10 mouse cellular contexts compared by ENCODE assay signal in genomic region chr17:31939292-31940060, GRCm38 (mm10).
DNase-seq lines count a peak whose midpoint lies in the region; ATAC-seq and TF ChIP-seq lines count a peak whose summit lies in the region.
"Had no signal": no experiment of that assay in that cellular context is flagged by ENCODE, and none has a peak within 500 bp of the region (broad histone marks: within the 10 kb centered on the region; RNA-seq: fewer than 3 reads in every experiment).

No protein-coding gene starts in this region.

- no peaks in the 10 kb centered on the region for H3K36me3 ChIP-seq in liver, embryonic 15.5 days (replicated peaks)
- H3K36me3 ChIP-seq in limb, embryonic 10.5 days = no peaks in the 10 kb centered on the region
- H3K36me3 ChIP-seq in stomach, postnatal 0 days (ENCODE audit: control insufficient read depth, insufficient read depth, low read length) = no peaks in the 10 kb centered on the region
- H3K36me3 ChIP-seq in midbrain, embryonic 13.5 days = no peaks in the 10 kb centered on the region
- H3K36me3 ChIP-seq in forebrain, embryonic 11.5 days (ENCODE audit: control insufficient read depth, insufficient read depth, low read length) = no peaks in the 10 kb centered on the region
- H3K36me3 ChIP-seq: heart, embryonic 13.5 days had no signal

- H3K4me1 ChIP-seq in liver, embryonic 15.5 days (replicated peaks) = peaks cover 16% of the 10 kb centered on the region; the same call in 1 of the 2 replicates
- peaks cover 27% of the 10 kb centered on the region for H3K4me1 ChIP-seq in limb, embryonic 10.5 days
- peaks cover 4% of the 10 kb centered on the region for H3K4me1 ChIP-seq in stomach, postnatal 0 days (replicated peaks; ENCODE audit: control insufficient read depth, insufficient read depth)
- peaks cover 11% of the 10 kb centered on the region for H3K4me1 ChIP-seq in midbrain, embryonic 13.5 days (replicated peaks)
- no peaks in the 10 kb centered on the region for H3K4me1 ChIP-seq in forebrain, embryonic 11.5 days (replicated peaks; ENCODE audit: control insufficient read depth, insufficient read depth, low read length)

- H3K4me2 ChIP-seq in liver, embryonic 15.5 days = no peak overlapping the region
- H3K4me2 ChIP-seq in stomach, postnatal 0 days (replicated peaks; ENCODE audit: low read depth) = no peak overlapping the region
- no peak overlapping the region for H3K4me2 ChIP-seq in midbrain, embryonic 13.5 days (replicated peaks)
- no peak overlapping the region for H3K4me2 ChIP-seq in forebrain, embryonic 11.5 days (ENCODE audit: low read depth, low read length, severe bottlenecking)
- H3K4me2 ChIP-seq: heart, embryonic 13.5 days had no signal

- H3K27me3 ChIP-seq in liver, embryonic 15.5 days = no peaks in the 10 kb centered on the region
- no peaks in the 10 kb centered on the region for H3K27me3 ChIP-seq in limb, embryonic 10.5 days (ENCODE audit: low read depth, poor library complexity, severe bottlenecking)
- H3K27me3 ChIP-seq in stomach, postnatal 0 days (ENCODE audit: control insufficient read depth, insufficient read depth, low read length) = no peaks in the 10 kb centered on the region
- H3K27me3 ChIP-seq in midbrain, embryonic 13.5 days = no peaks in the 10 kb centered on the region
- H3K27me3 ChIP-seq in forebrain, embryonic 11.5 days (ENCODE audit: control insufficient read depth, insufficient read depth, low read length) = no peaks in the 10 kb centered on the region
- H3K27me3 ChIP-seq: heart, embryonic 13.5 days had no signal

- peak; percentile 55 for ATAC-seq in liver, embryonic 15.5 days (ENCODE audit: insufficient read depth)
- peak; percentile 24; the same call in 1 of the 2 replicates for ATAC-seq in stomach, postnatal 0 days (ENCODE audit: low FRiP score, low TSS enrichment)
- no peak for ATAC-seq in midbrain, embryonic 13.5 days
- no peak for ATAC-seq in forebrain, embryonic 11.5 days (replicated peaks; ENCODE audit: low FRiP score)
- ATAC-seq: inflammation-experienced regulatory T-cells, adult 6 months had no signal

- no peak overlapping the region for H3K4me3 ChIP-seq in liver, embryonic 15.5 days (replicated peaks)
- H3K4me3 ChIP-seq in limb, embryonic 10.5 days = no peak overlapping the region
- H3K4me3 ChIP-seq in stomach, postnatal 0 days (ENCODE audit: low read depth, low read length) = no peak overlapping the region
- no peak overlapping the region for H3K4me3 ChIP-seq in midbrain, embryonic 13.5 days (replicated peaks)
- no peak overlapping the region for H3K4me3 ChIP-seq in forebrain, embryonic 11.5 days (ENCODE audit: low read depth, low read length)
- H3K4me3 ChIP-seq: heart, embryonic 13.5 days had no signal

- no peak overlapping the region for H3K9ac ChIP-seq in liver, embryonic 15.5 days
- no peak overlapping the region for H3K9ac ChIP-seq in stomach, postnatal 0 days (ENCODE audit: low read length)
- no peak overlapping the region for H3K9ac ChIP-seq in midbrain, embryonic 13.5 days (replicated peaks)
- no peak overlapping the region for H3K9ac ChIP-seq in forebrain, embryonic 11.5 days (ENCODE audit: low read length)
- H3K9ac ChIP-seq: heart, embryonic 13.5 days had no signal

- no peaks in the 10 kb centered on the region for H3K9me3 ChIP-seq in liver, embryonic 15.5 days (replicated peaks)
- H3K9me3 ChIP-seq in limb, embryonic 10.5 days (replicated peaks) = no peaks in the 10 kb centered on the region
- H3K9me3 ChIP-seq in stomach, postnatal 0 days (ENCODE audit: control insufficient read depth, low read length) = no peaks in the 10 kb centered on the region
- no peaks in the 10 kb centered on the region for H3K9me3 ChIP-seq in midbrain, embryonic 13.5 days
- H3K9me3 ChIP-seq in forebrain, embryonic 11.5 days (ENCODE audit: control insufficient read depth, low read length) = no peaks in the 10 kb centered on the region
- H3K9me3 ChIP-seq: heart, embryonic 13.5 days had no signal

- no peak for TF ChIP-seq EP300 in stomach, postnatal 0 days (optimal IDR thresholded peaks at IDR 0.05)

- TF ChIP-seq CTCF in stomach, postnatal 0 days (IDR thresholded peaks at IDR 0.05; ENCODE audit: low read depth) = no peak

- WGBS in liver, embryonic 15.5 days (ENCODE audit: insufficient replicate concordance) = 64% methylated on average over 16 of the region's 16 CpGs
- 92% methylated on average over 16 of the region's 16 CpGs for WGBS in limb, embryonic 10.5 days
- WGBS in stomach, postnatal 0 days = 65% methylated on average over 16 of the region's 16 CpGs
- WGBS in midbrain, embryonic 13.5 days = 87% methylated on average over 16 of the region's 16 CpGs
- WGBS in forebrain, embryonic 11.5 days = 90% methylated on average over 16 of the region's 16 CpGs

- H3K27ac ChIP-seq in liver, embryonic 15.5 days (replicated peaks) = no peak overlapping the region
- H3K27ac ChIP-seq in limb, embryonic 10.5 days = 0 out of 2 replicates have a peak overlapping the region, but pooled peaks have one; percentile 6
- no peak overlapping the region for H3K27ac ChIP-seq in stomach, postnatal 0 days (replicated peaks)
- H3K27ac ChIP-seq in midbrain, embryonic 13.5 days = no peak overlapping the region
- no peak overlapping the region for H3K27ac ChIP-seq in forebrain, embryonic 11.5 days (ENCODE audit: low read depth, low read length)
- H3K27ac ChIP-seq: heart, embryonic 13.5 days had no signal

- DNase-seq in liver = no peak
- peak; percentile 90 for DNase-seq in kidney, adult 11 months
- DNase-seq in limb, embryonic 10.5 days (ENCODE audit: low spot score) = no peak
- peak; percentile 59 for DNase-seq in stomach, postnatal 0 days (ENCODE audit: low spot score)
- no peak for DNase-seq in forebrain, embryonic 11.5 days (ENCODE audit: low spot score)
- DNase-seq: right cerebral cortex, postnatal 14 days had no signal

Comparison
In these comparisons a context has a peak if more than half of its experiments do, and no peak if none do; other contexts are left out.
1. ATAC-seq: peak in liver, embryonic 15.5 days (single experiment) and stomach, postnatal 0 days (single experiment); none in midbrain, embryonic 13.5 days (single experiment) and forebrain, embryonic 11.5 days (single experiment).
2. DNase-seq: peak in kidney, adult 11 months (single experiment) and stomach, postnatal 0 days (single experiment); none in liver (single experiment), limb, embryonic 10.5 days (single experiment) and forebrain, embryonic 11.5 days (single experiment).